Mouse (Mus musculus) midbrain, embryonic 16.5 days (tissue): Measurements from ENCODE around the gene Stat5b. TPM values are rescaled to one million over a fixed set of nuclear protein-coding genes. Genes with fewer than 3 reads are reported as not detected.

Source experiments
- ATAC-seq: fragments of 200-750 bp; cut with Nextera tagmentation; 2 replicates; pipeline ENCODE4 v1.8.0; 2017; ENCODE audit warnings: moderate TSS enrichment
- H3K27ac ChIP-seq: fragments of 300-500 bp; sonication (generic); 2 replicates; pipeline ENCODE4 v1.5.1; 2014; ENCODE audit warnings: mild to moderate bottlenecking, low read length, mixed read lengths
- H3K27me3 ChIP-seq: fragments of 300-500 bp; sonication (generic); 2 replicates; pipeline ENCODE4 v1.6.1; 2014; ENCODE audit warnings: low read depth, low read length, mixed read lengths; ENCODE audit not compliant: control insufficient read depth, insufficient read depth
- H3K36me3 ChIP-seq: fragments of 300-500 bp; sonication (generic); 2 replicates; pipeline ENCODE4 v1.6.1; 2014; ENCODE audit warnings: mild to moderate bottlenecking, low read length, moderate library complexity, mixed read lengths; ENCODE audit not compliant: control insufficient read depth, insufficient read depth
- H3K4me1 ChIP-seq: fragments of 300-500 bp; sonication (generic); 2 replicates; pipeline ENCODE4 v1.6.1; 2014; ENCODE audit warnings: mild to moderate bottlenecking, low read length, mixed read lengths; ENCODE audit not compliant: control insufficient read depth, insufficient read depth
- H3K4me2 ChIP-seq: fragments of 300-500 bp; sonication (generic); 2 replicates; pipeline ENCODE4 v1.6.1; 2014; ENCODE audit warnings: mild to moderate bottlenecking, low read length, mixed read lengths
- H3K4me3 ChIP-seq: fragments of 300-500 bp; sonication (generic); 2 replicates; pipeline ENCODE4 v1.5.1; 2014; ENCODE audit warnings: low read depth, mild to moderate bottlenecking, low read length, moderate library complexity, mixed read lengths
- H3K9ac ChIP-seq: fragments of 300-500 bp; sonication (generic); 2 replicates; pipeline ENCODE4 v1.6.1; 2014; ENCODE audit warnings: low read depth, low read length, mixed read lengths
- H3K9me3 ChIP-seq: fragments of 300-500 bp; sonication (generic); replicated peaks from 2 replicates; pipeline ENCODE4 v1.6.1; 2014; ENCODE audit warnings: mild to moderate bottlenecking, low read length, mixed read lengths; ENCODE audit not compliant: control insufficient read depth, poor library complexity, severe bottlenecking
- WGBS: fragments of 180-500 bp; shearing (Covaris S2); extraction: QIAGEN DNeasy Blood & Tissue Kit; methylation state at CpG from one replicate; pipeline ENCODE4 v1.1.7; 2014; 5-methylcytosine and 5-hydroxymethylcytosine counted together
- polyA plus RNA-seq: library from polyadenylated mRNA; unstranded; fragments of >200 nt; fragmentation: Nextera tagmentation; extraction: Ambion mirVana; gene quantifications from 2 replicates; pipeline ENCODE4 v1.2.1, GENCODE M21; 2015

The Stat5b gene
- polyA plus RNA-seq, 1 experiment from 2014 or later, result 17.5 TPM

GRCm38 (mm10) chr11:100816801-100817200 is 33.7 kb downstream of the Stat5b start:
- Histone ChIP-seq H3K9ac (no peak overlapping the region), H3K4me3 (no peak overlapping the region), H3K9me3 (no peaks in the 10 kb centered on the region; the same call in 1 of the 2 replicates), H3K4me2 (no peak overlapping the region), H3K4me1 (peaks cover 2% of the 10 kb centered on the region; the same call in 1 of the 2 replicates), H3K36me3 (no peaks in the 10 kb centered on the region), H3K27ac (no peak overlapping the region), H3K27me3 (no peaks in the 10 kb centered on the region)
- no peak for ATAC-seq
- WGBS, result 70% methylated on average over 4 of the region's 4 CpGs

DNA sequence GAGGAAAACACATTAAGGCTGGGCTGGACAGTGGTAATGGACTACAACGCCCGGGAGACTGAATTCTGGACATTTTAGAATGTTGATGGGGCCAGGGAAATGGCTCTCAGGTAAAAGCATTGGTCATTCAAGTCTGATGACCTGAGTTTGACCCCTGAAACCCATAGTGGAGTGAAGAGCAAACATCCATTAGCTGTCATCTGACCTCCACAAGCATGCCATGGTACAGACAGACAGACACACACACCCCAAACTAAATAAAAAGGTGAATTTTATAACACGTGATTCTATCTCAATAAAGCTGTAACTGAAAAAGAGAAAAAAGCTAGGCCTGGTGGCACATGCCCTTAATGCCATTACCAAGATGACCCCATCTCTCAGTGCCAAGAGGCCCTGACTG is 34.2 kb downstream of the Stat5b start:
- WGBS, result 89% methylated on average over 3 of the region's 3 CpGs
- no peak for ATAC-seq
- H3K4me2 ChIP-seq, result no peak overlapping the region
- no peak overlapping the region for H3K9ac ChIP-seq
- H3K36me3 ChIP-seq, result no peaks in the 10 kb centered on the region
- no peak overlapping the region for H3K4me3 ChIP-seq
- H3K4me1 ChIP-seq, result peaks cover 2% of the 10 kb centered on the region; the same call in 1 of the 2 replicates
- no peaks in the 10 kb centered on the region; the same call in 1 of the 2 replicates for H3K9me3 ChIP-seq
- no peak overlapping the region for H3K27ac ChIP-seq
- no peaks in the 10 kb centered on the region for H3K27me3 ChIP-seq

DNA sequence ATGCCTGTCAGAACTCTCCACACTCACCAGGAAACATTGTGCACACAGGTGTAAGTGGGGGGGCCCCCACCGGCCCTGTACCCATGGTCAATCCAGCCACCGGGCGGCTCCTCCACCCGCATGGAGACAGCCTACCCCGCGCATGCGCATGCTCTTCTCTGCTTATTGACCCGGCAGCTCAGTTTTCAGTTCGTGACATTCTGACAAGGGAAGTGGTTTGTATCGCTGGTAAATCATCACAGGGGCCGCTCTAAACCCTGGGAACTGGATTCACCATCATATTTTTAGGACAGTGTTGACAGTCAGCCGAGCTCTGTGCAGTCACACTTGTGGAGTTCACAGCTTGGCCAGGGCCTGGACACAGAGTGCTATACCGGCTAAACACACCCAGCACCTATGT is 36.0 kb downstream of the Stat5b start:
- Histone ChIP-seq H3K9me3 (no peaks in the 10 kb centered on the region; the same call in 1 of the 2 replicates), H3K4me3 (no peak overlapping the region), H3K27me3 (no peaks in the 10 kb centered on the region), H3K4me1 (peaks cover 2% of the 10 kb centered on the region; the same call in 1 of the 2 replicates), H3K9ac (no peak overlapping the region), H3K36me3 (no peaks in the 10 kb centered on the region), H3K27ac (no peak overlapping the region), H3K4me2 (no peak overlapping the region)
- no peak for ATAC-seq
- WGBS, result 81% methylated on average over 13 of the region's 13 CpGs

- Histone ChIP-seq H3K36me3 (no peaks in the 10 kb centered on the region), H3K4me3 (no peak overlapping the region), H3K9me3 (no peaks in the 10 kb centered on the region; the same call in 1 of the 2 replicates), H3K9ac (no peak overlapping the region), H3K4me1 (no peaks in the 10 kb centered on the region), H3K4me2 (no peak overlapping the region), H3K27ac (no peak overlapping the region), H3K27me3 (no peaks in the 10 kb centered on the region)
- no peak for ATAC-seq
- 97% methylated on average over 2 of the region's 2 CpGs for WGBS
Measured at GRCm38 (mm10) chr11:100811132-100811531, 39.4 kb downstream of the Stat5b start.

DNA sequence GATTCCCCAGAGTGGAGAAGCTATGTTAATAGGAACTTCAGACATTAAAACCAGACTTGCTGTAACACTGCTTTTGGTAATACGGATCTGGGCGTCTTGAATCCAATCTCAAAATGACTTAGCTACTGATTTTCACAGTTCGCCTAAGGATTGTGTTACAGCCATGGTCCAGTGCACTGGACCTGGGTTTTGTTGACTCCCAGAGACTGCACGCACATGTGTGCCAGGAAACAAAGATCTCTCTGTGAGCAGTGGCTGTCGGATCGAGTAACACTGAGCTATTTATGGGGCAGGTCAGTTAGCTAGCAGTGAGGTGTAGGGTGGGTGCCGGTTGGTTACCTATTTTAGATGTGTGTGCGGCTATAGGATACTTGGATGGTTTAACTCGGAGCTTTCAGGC is 40.0 kb downstream of the Stat5b start:
- no peaks in the 10 kb centered on the region for H3K36me3 ChIP-seq
- H3K4me3 ChIP-seq, result no peak overlapping the region
- no peak overlapping the region for H3K9ac ChIP-seq
- ATAC-seq, result no peak
- no peaks in the 10 kb centered on the region for H3K4me1 ChIP-seq
- WGBS, result 93% methylated on average over 9 of the region's 9 CpGs
- H3K9me3 ChIP-seq, result no peaks in the 10 kb centered on the region; the same call in 1 of the 2 replicates
- H3K27ac ChIP-seq, result no peak overlapping the region
- no peak overlapping the region for H3K4me2 ChIP-seq
- no peaks in the 10 kb centered on the region for H3K27me3 ChIP-seq

DNA sequence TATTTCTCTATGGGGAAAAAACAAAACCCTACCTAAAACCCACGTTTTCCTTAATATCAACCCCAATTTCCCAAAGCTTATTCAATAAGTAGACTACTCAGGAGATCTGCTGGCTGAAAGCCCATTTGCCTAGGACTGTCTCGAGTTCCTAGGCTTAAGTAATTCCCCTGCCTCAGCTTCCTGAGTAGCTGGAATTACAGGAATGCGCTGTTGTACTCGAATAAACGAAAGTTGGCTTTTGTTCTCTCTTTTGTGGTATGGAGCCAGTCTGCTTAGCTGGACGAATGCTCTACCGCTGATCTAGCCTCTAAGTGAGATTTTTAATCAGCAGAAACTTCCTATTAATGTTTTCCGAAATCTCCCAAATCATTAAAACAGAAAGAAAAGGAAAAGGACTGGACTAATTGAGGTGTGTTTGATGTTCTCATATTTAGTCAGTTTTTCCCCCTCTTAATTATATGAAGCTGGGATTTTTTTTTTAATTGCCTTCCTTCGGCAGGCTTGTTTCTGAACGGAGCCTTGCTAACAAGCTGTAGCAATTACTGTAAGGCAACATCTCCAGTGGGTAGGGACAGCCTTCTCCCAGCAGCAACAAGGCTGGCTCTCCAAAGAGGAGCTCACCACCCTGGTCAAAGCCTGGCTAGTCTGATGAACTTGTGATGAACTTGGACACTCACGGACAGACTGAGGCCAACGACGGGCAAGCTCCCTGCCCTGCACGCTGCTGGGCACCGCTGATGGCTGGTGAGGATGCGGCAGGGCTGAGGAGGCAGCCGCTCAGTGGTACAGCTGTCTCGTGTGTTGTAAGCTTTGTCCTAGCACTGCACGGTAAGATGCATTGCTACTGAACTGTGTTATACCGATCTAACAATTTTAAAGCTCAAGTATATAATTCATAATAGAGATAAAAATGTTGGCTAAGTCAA is 43.9 kb downstream of the Stat5b start:
- H3K4me3 ChIP-seq, result no peak overlapping the region
- peaks cover 23% of the 10 kb centered on the region for H3K36me3 ChIP-seq
- no peak overlapping the region for H3K27ac ChIP-seq
- no peaks in the 10 kb centered on the region for H3K27me3 ChIP-seq
- no peak overlapping the region for H3K4me2 ChIP-seq
- ATAC-seq, result no peak
- 70% methylated on average over 20 of the region's 20 CpGs for WGBS
- no peaks in the 10 kb centered on the region for H3K4me1 ChIP-seq
- no peaks in the 10 kb centered on the region for H3K9me3 ChIP-seq
- no peak overlapping the region for H3K9ac ChIP-seq

DNA sequence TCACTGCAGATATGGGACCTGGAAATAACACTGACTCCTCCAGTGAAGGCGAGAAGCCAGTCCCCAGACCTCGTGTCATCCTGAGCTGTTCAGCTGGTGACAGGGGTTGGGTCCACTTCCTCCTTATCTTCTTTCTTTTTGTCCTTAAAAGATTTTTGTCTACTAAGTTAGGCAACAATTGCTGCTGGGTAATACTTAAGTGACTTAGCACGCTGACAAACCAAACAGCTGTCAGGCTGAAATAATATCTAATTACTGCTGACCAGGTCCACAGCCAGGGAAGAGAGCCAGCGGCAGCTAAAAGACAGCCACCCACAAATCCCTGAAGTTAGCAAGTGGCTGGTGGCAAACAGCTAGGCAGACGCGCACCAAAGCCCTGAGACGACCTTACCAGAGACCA is 45.0 kb downstream of the Stat5b start:
- Histone ChIP-seq H3K36me3 (peaks cover 23% of the 10 kb centered on the region), H3K9ac (no peak overlapping the region), H3K4me2 (no peak overlapping the region), H3K27me3 (no peaks in the 10 kb centered on the region), H3K4me1 (no peaks in the 10 kb centered on the region), H3K4me3 (no peak overlapping the region), H3K9me3 (no peaks in the 10 kb centered on the region), H3K27ac (no peak overlapping the region)
- no peak for ATAC-seq
- WGBS, result 82% methylated on average over 7 of the region's 7 CpGs

DNA sequence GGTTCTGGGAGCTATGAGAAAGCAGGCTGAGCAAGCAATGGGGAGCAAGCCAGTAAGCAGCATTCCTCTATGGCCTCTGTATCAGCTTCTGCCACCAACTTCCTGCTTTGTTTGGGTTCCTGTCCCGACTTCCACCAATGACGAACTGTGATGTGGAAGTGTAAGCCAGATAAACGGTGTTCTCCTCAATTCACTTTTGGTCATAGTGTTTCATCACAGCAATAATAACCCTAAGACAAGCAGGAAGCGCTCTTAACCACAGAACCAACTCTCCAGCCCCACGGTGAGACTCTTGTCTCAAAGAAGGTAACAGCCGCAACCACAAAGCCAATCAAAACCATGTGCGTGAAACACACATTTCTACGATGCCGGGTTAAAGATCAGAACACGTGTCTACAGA is 46.1 kb downstream of the Stat5b start:
- H3K9me3 ChIP-seq, result no peaks in the 10 kb centered on the region
- 95% methylated on average over 10 of the region's 10 CpGs for WGBS

DNA sequence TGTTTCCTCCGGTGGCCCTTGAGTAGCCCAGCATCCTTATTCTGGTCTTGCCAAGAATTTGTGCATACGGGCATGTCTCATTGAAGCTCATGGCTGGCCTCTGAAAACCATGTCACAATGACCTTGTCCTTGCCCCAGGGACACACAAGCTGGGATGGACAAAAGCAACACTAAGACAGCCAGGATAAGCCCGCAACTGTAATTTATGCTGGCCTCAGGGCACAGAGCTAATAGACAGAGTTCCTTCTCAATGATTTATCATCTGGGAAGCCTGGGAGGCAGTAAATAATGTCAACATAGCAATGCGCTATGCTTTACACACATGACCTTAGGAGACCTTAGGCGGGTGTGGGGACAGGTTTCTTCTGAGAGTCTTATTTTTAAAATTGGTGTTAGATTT is 51.1 kb downstream of the Stat5b start:
- H3K27me3 ChIP-seq, result no peaks in the 10 kb centered on the region
- no peaks in the 10 kb centered on the region for H3K4me1 ChIP-seq
- no peak overlapping the region for H3K9ac ChIP-seq
- no peak for ATAC-seq
- 74% methylated on average over 5 of the region's 5 CpGs for WGBS
- H3K4me3 ChIP-seq, result no peak overlapping the region
- no peak overlapping the region for H3K4me2 ChIP-seq
- H3K9me3 ChIP-seq, result no peaks in the 10 kb centered on the region
- no peak overlapping the region for H3K27ac ChIP-seq
- peaks cover 26% of the 10 kb centered on the region for H3K36me3 ChIP-seq

More for the DNA sequence above, 46.1 kb downstream of the Stat5b start:
- Histone ChIP-seq H3K27me3 (no peaks in the 10 kb centered on the region), H3K4me1 (no peaks in the 10 kb centered on the region), H3K36me3 (peaks cover 25% of the 10 kb centered on the region), H3K4me3 (no peak overlapping the region), H3K9ac (no peak overlapping the region), H3K27ac (no peak overlapping the region), H3K4me2 (no peak overlapping the region)
- no peak for ATAC-seq
